Mouse (Mus musculus) hindbrain, embryonic 11.5 days (tissue): ENCODE results near the gene Scn11a. TPM values are rescaled to one million over a fixed set of nuclear protein-coding genes. Genes with fewer than 3 reads are reported as not detected.

ENCODE experiments used
- ATAC-seq: fragments of 200-750 bp; cut with Nextera tagmentation; 2 replicates; pipeline ENCODE4 v1.8.0; 2017; ENCODE audit warnings: mild to moderate bottlenecking, moderate TSS enrichment, moderate library complexity; ENCODE audit not compliant: low FRiP score
- DNase-seq: peaks from one replicate; pipeline ENCODE4 v3.0.0-alpha.2; 2015; ENCODE audit warnings: low spot score
- H3K27ac ChIP-seq: fragments of 300-500 bp; sonication (generic); 2 replicates; pipeline ENCODE4 v1.5.1; 2014; ENCODE audit warnings: mild to moderate bottlenecking, low read depth, low read length
- H3K27me3 ChIP-seq: fragments of 300-500 bp; sonication (generic); 2 replicates; pipeline ENCODE4 v1.6.1; 2014; ENCODE audit warnings: mild to moderate bottlenecking, low read length, moderate library complexity, mixed read lengths; ENCODE audit not compliant: control insufficient read depth, insufficient read depth
- H3K36me3 ChIP-seq: fragments of 300-500 bp; sonication (generic); 2 replicates; pipeline ENCODE4 v1.6.1; 2014; ENCODE audit warnings: mild to moderate bottlenecking, low read length, moderate library complexity, mixed read lengths; ENCODE audit not compliant: control insufficient read depth, insufficient read depth
- H3K4me1 ChIP-seq: fragments of 300-500 bp; sonication (generic); replicated peaks from 2 replicates; pipeline ENCODE4 v1.6.1; 2014; ENCODE audit warnings: low read length, mixed read lengths; ENCODE audit not compliant: control insufficient read depth, insufficient read depth
- H3K4me2 ChIP-seq: fragments of 300-500 bp; sonication (generic); replicated peaks from 2 replicates; pipeline ENCODE4 v1.6.1; 2014; ENCODE audit warnings: mild to moderate bottlenecking, low read depth, low read length
- H3K4me3 ChIP-seq: fragments of 300-500 bp; sonication (generic); 2 replicates; pipeline ENCODE4 v1.5.1; 2014; ENCODE audit warnings: low read depth, low read length
- H3K9ac ChIP-seq: fragments of 300-500 bp; sonication (generic); 2 replicates; pipeline ENCODE4 v1.6.1; 2014; ENCODE audit warnings: low read depth, low read length
- H3K9me3 ChIP-seq: fragments of 300-500 bp; sonication (generic); 2 replicates; pipeline ENCODE4 v1.6.1; 2016; ENCODE audit warnings: low read length; ENCODE audit not compliant: control insufficient read depth
- WGBS: fragments of 180-500 bp; shearing (Covaris S2); extraction: QIAGEN DNeasy Blood & Tissue Kit; methylation state at CpG from one replicate; pipeline ENCODE4 v1.1.7; 2014; 5-methylcytosine and 5-hydroxymethylcytosine counted together
- polyA plus RNA-seq: library from polyadenylated mRNA; unstranded; fragments of >200 nt; fragmentation: Nextera tagmentation; extraction: Ambion mirVana; gene quantifications from 2 replicates; pipeline ENCODE4 v1.2.1, GENCODE M21; 2014

Scn11a gene
- polyA plus RNA-seq, 1 experiment from 2014 or later, result 0.03 TPM

DNA sequence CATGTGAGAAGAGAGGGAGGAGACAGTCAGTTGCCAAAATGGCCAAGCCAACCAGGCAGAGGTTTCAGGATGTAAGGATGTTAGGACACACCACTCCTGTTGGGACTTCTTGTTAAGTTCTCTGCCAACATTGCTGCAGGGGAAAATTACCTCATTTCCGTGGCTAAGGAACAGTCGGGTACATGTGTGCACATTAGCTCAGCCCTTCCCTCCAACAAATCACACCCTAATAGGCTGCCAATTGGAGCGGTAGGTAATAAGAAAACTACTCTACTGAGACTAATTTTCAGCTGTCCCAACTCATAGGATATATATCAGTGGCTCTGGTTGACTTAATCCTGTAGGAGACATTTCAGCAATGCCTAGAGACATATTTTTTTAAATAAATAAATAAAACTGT is 44.4 kb downstream of the Scn11a start:
- H3K9me3 ChIP-seq, result no peaks in the 10 kb centered on the region
- no peak overlapping the region for H3K4me3 ChIP-seq
- H3K9ac ChIP-seq, result no peak overlapping the region
- H3K4me2 ChIP-seq, result no peak overlapping the region
- 87% methylated on average over 3 of the region's 3 CpGs for WGBS
- H3K4me1 ChIP-seq, result no peaks in the 10 kb centered on the region
- no peak overlapping the region for H3K27ac ChIP-seq
- H3K27me3 ChIP-seq, result no peaks in the 10 kb centered on the region
- H3K36me3 ChIP-seq, result no peaks in the 10 kb centered on the region
- no peak for ATAC-seq
- no peak for DNase-seq

- ATAC-seq (no peak), DNase-seq (no peak)
- Histone ChIP-seq H3K4me3 (no peak overlapping the region), H3K27me3 (no peaks in the 10 kb centered on the region), H3K9me3 (no peaks in the 10 kb centered on the region), H3K4me2 (no peak overlapping the region), H3K27ac (no peak overlapping the region), H3K36me3 (no peaks in the 10 kb centered on the region), H3K9ac (no peak overlapping the region), H3K4me1 (no peaks in the 10 kb centered on the region)
- 92% methylated on average over 7 of the region's 7 CpGs for WGBS
These were observed 48.6 kb downstream of the Scn11a start for GRCm38 (mm10) chr9:119776661-119777060.

GRCm38 (mm10) chr9:119768585-119768984 is 56.7 kb downstream of the Scn11a start:
- H3K27ac ChIP-seq, result no peak overlapping the region
- no peaks in the 10 kb centered on the region for H3K9me3 ChIP-seq
- ATAC-seq (no peak), DNase-seq (peak; percentile 41)
- H3K4me1 ChIP-seq, result no peaks in the 10 kb centered on the region
- H3K36me3 ChIP-seq, result no peaks in the 10 kb centered on the region
- H3K9ac ChIP-seq, result no peak overlapping the region
- no peaks in the 10 kb centered on the region for H3K27me3 ChIP-seq
- no peak overlapping the region for H3K4me2 ChIP-seq
- H3K4me3 ChIP-seq, result no peak overlapping the region
- 43% methylated on average over 7 of the region's 7 CpGs for WGBS

DNA sequence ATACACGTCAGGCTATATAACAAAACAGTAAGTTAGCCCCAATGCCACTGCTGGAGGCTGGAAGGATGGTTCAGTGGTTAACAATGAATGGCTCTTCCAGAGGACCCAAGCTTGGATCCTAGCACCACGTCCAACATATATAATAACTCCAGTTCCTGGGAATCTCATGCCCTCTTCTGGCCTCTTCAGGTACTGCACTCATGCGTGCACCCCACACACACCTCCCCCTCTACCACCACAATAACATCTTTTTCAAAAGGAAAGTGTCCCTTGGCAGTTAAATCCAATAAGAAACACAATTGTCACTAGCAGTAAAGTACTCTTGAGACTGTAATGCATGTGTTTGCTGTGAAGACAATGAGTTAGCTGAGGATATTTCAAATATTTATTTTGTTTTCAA is 65.0 kb downstream of the Scn11a start:
- no peak for DNase-seq
- no peaks in the 10 kb centered on the region for H3K36me3 ChIP-seq
- ATAC-seq, result no peak
- no peak overlapping the region for H3K9ac ChIP-seq
- no peak overlapping the region for H3K4me2 ChIP-seq
- H3K4me3 ChIP-seq, result no peak overlapping the region
- H3K27me3 ChIP-seq, result no peaks in the 10 kb centered on the region
- H3K4me1 ChIP-seq, result no peaks in the 10 kb centered on the region
- H3K27ac ChIP-seq, result no peak overlapping the region
- no peaks in the 10 kb centered on the region; the same call in 1 of the 2 replicates for H3K9me3 ChIP-seq
- WGBS, result 79% methylated on average over 3 of the region's 3 CpGs

DNA sequence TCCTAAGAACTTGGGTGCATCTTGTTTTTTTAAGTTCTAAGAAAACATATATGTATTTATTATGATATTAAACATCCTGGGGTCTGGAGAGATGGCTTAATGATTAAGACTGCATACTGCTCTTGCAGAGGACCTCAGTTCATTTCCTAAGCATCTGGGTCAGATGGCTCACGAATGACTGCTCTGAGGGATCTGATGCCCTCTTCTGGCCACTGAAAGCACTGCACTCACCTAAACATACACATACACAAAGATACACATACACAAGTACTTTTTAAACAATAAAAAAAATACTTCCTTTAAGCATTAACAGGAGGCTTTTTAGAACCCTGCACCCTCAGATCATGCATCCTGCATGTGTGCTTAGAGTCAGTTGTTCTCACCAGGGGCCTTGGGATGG is 65.8 kb downstream of the Scn11a start:
- DNase-seq, result no peak
- Histone ChIP-seq H3K9me3 (no peaks in the 10 kb centered on the region; the same call in 1 of the 2 replicates), H3K27me3 (no peaks in the 10 kb centered on the region), H3K4me2 (no peak overlapping the region), H3K27ac (no peak overlapping the region), H3K36me3 (no peaks in the 10 kb centered on the region), H3K4me3 (no peak overlapping the region), H3K4me1 (no peaks in the 10 kb centered on the region), H3K9ac (no peak overlapping the region)
- 89% methylated on average over 1 of the region's 1 CpGs for WGBS
- ATAC-seq, result no peak

DNA sequence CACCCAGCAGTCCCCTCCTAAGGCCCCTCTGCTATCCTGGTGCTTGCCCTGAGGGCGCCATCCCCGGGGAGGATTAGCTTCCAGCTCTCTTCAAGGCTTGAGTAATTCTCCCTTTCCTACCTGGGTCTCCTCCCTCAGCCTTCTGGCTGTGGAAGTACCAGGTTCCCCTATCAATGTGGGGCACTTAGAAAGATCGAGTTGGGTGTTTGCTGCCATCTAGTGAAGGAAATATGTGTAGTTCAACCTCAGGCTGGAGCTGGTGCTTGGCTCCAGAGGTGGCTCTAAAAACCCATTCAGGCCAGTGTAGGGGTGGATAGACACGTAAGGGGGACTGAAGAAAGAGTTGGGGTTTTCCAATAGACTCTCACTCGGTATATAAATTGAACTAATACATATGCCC is 73.7 kb downstream of the Scn11a start:
- Histone ChIP-seq H3K4me2 (no peak overlapping the region), H3K9ac (no peak overlapping the region), H3K27me3 (no peaks in the 10 kb centered on the region), H3K36me3 (no peaks in the 10 kb centered on the region), H3K9me3 (no peaks in the 10 kb centered on the region), H3K27ac (no peak overlapping the region), H3K4me3 (no peak overlapping the region), H3K4me1 (no peaks in the 10 kb centered on the region)
- WGBS, result 13% methylated on average over 5 of the region's 5 CpGs
- peak; percentile 47 for DNase-seq
- ATAC-seq, result no peak

GRCm38 (mm10) chr9:119749112-119749511 is 76.1 kb downstream of the Scn11a start:
- Histone ChIP-seq H3K27ac (no peak overlapping the region), H3K9me3 (no peaks in the 10 kb centered on the region), H3K9ac (no peak overlapping the region), H3K4me1 (no peaks in the 10 kb centered on the region), H3K4me2 (no peak overlapping the region), H3K27me3 (no peaks in the 10 kb centered on the region), H3K4me3 (no peak overlapping the region), H3K36me3 (no peaks in the 10 kb centered on the region)
- no peak for ATAC-seq
- DNase-seq, result no peak
- WGBS, result 88% methylated on average over 9 of the region's 9 CpGs

DNA sequence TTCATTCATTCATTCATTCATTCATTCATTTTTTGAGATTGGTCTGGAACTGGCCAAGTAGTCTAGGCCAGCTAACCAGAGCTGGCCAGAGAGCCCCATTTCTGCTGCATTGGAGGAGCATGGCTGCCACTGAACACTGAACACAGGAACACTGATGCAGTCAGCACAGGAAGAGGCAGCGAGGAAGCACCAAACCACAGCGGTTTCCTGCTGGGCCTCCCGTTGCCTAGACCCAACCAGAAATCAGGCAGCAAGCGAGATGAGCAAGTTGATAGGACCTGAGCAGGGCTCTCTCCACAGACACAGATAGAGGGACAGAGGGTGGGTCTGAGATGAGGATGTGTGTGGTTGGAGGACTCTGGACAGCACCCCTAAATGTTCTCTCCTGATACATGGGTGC is 81.4 kb downstream of the Scn11a start:
- ATAC-seq (no peak), DNase-seq (no peak)
- H3K27me3 ChIP-seq, result no peaks in the 10 kb centered on the region
- WGBS, result 86% methylated on average over 4 of the region's 4 CpGs
- no peak overlapping the region for H3K9ac ChIP-seq
- H3K4me1 ChIP-seq, result no peaks in the 10 kb centered on the region
- H3K9me3 ChIP-seq, result no peaks in the 10 kb centered on the region
- H3K4me3 ChIP-seq, result no peak overlapping the region
- H3K27ac ChIP-seq, result no peak overlapping the region
- no peaks in the 10 kb centered on the region for H3K36me3 ChIP-seq
- H3K4me2 ChIP-seq, result no peak overlapping the region

DNA sequence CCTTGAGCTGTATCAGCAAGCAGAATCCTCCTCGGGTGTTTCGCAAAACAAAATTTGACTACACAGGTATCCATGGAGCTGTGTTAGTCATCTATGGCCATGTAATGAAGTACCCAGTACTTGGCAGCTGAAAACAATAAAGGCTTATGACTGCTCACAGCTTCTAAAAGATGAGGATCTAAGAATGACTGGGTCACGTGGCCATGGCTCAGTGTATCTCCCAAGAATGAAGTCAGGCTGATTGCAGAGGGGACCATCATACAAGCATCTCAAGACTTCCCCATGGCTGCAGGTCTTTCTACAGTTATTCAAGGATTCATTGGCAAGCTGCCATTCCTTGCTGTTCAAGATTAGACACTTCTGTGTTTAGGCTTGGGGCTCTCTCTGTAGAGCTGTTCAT is 81.9 kb downstream of the Scn11a start:
- 86% methylated on average over 3 of the region's 3 CpGs for WGBS
- Histone ChIP-seq H3K27me3 (no peaks in the 10 kb centered on the region), H3K9me3 (no peaks in the 10 kb centered on the region), H3K4me1 (no peaks in the 10 kb centered on the region), H3K27ac (no peak overlapping the region), H3K4me3 (no peak overlapping the region), H3K9ac (no peak overlapping the region), H3K4me2 (no peak overlapping the region), H3K36me3 (no peaks in the 10 kb centered on the region)
- DNase-seq, result no peak
- ATAC-seq, result no peak
